Comparison of ENCODE assay signal across 13 mouse cellular contexts in genomic region chr5:138863681-138864146, GRCm38 (mm10). TPM values are rescaled to one million over a fixed set of nuclear protein-coding genes. Genes with fewer than 3 reads are reported as not detected.
A peak's percentile ranks its signal among the peaks of the same experiment; 100 is the strongest.
DNase-seq lines count a peak whose midpoint lies in the region; ATAC-seq and TF ChIP-seq lines count a peak whose summit lies in the region.
"Had no signal": no experiment of that assay in that cellular context is flagged by ENCODE, and none has a peak within 500 bp of the region (broad histone marks: within the 10 kb centered on the region; RNA-seq: fewer than 3 reads in every experiment).

No protein-coding gene starts in this region.

- no peak for TF ChIP-seq CTCF in lung, postnatal 0 days (IDR thresholded peaks at IDR 0.05)

- no peak overlapping the region for H3K4me3 ChIP-seq in lung, postnatal 0 days (ENCODE audit: low read depth, low read length)
- no peak overlapping the region for H3K4me3 ChIP-seq in stomach, embryonic 15.5 days (replicated peaks)
- H3K4me3 ChIP-seq: gastrocnemius, adult 2 months; hindbrain, embryonic 13.5 days; left cerebral cortex, adult 2 months; neural tube, embryonic 12.5 days had no signal

- H3K27ac ChIP-seq in lung, postnatal 0 days (ENCODE audit: low read length) = no peak overlapping the region
- peak overlapping the region; percentile 79 for H3K27ac ChIP-seq in stomach, embryonic 15.5 days
- H3K27ac ChIP-seq: gastrocnemius, adult 2 months; hindbrain, embryonic 13.5 days; left cerebral cortex, adult 2 months; neural tube, embryonic 12.5 days had no signal

- DNase-seq in frontal cortex, postnatal 10 days (ENCODE audit: low spot score in 2 of 2) = no peak
- peak; percentile 37 for DNase-seq in lung, postnatal 0 days (ENCODE audit: low spot score)
- no peak for DNase-seq in lung, postnatal 10 days
- peak; percentile 22 for DNase-seq in layer of hippocampus, postnatal 10 days (ENCODE audit: low spot score in 2 of 2)
- no peak for DNase-seq in kidney, postnatal 4 days
- DNase-seq in T-cell, adult 2 months (ENCODE audit: low spot score) = no peak
- DNase-seq: gastrocnemius, adult 2 months; spleen, adult 18-20 months had no signal

- no peak overlapping the region for H3K9ac ChIP-seq in lung, postnatal 0 days (replicated peaks; ENCODE audit: low read depth)
- H3K9ac ChIP-seq in stomach, embryonic 15.5 days = no peak overlapping the region
- H3K9ac ChIP-seq: hindbrain, embryonic 13.5 days; neural tube, embryonic 12.5 days had no signal

- ATAC-seq in frontal cortex, adult (ENCODE audit: low TSS enrichment) = peak; percentile 64
- ATAC-seq in lung, postnatal 0 days = peak; percentile 62
- peak; percentile 76 for ATAC-seq in stomach, embryonic 15.5 days (ENCODE audit: insufficient read depth, low FRiP score, low read depth)

- TF ChIP-seq EP300 in lung, postnatal 0 days (IDR thresholded peaks at IDR 0.05) = no peak

- no peaks in the 10 kb centered on the region for H3K27me3 ChIP-seq in lung, postnatal 0 days (replicated peaks; ENCODE audit: insufficient read depth, low read length)
- no peaks in the 10 kb centered on the region for H3K27me3 ChIP-seq in stomach, embryonic 15.5 days (replicated peaks)
- H3K27me3 ChIP-seq: neural tube, embryonic 12.5 days had no signal

- WGBS in lung, postnatal 0 days = 52% methylated on average over 7 of the region's 7 CpGs
- WGBS in stomach, embryonic 15.5 days = 53% methylated on average over 7 of the region's 7 CpGs

- H3K4me1 ChIP-seq in lung, postnatal 0 days (ENCODE audit: insufficient read depth, low read depth, low read length) = no peaks in the 10 kb centered on the region
- peaks cover 20% of the 10 kb centered on the region for H3K4me1 ChIP-seq in stomach, embryonic 15.5 days
- H3K4me1 ChIP-seq: neural tube, embryonic 12.5 days had no signal

- no peak overlapping the region for H3K4me2 ChIP-seq in lung, postnatal 0 days (replicated peaks; ENCODE audit: low read depth, low read length)
- no peak overlapping the region for H3K4me2 ChIP-seq in stomach, embryonic 15.5 days
- H3K4me2 ChIP-seq: hindbrain, embryonic 13.5 days; neural tube, embryonic 12.5 days had no signal

- no peaks in the 10 kb centered on the region for H3K9me3 ChIP-seq in lung, postnatal 0 days (ENCODE audit: low read length)
- no peaks in the 10 kb centered on the region for H3K9me3 ChIP-seq in stomach, embryonic 15.5 days
- H3K9me3 ChIP-seq: hindbrain, embryonic 13.5 days; neural tube, embryonic 12.5 days had no signal

- H3K36me3 ChIP-seq in lung, postnatal 0 days (ENCODE audit: insufficient read depth, low read length) = no peaks in the 10 kb centered on the region
- no peaks in the 10 kb centered on the region for H3K36me3 ChIP-seq in stomach, embryonic 15.5 days
- H3K36me3 ChIP-seq: hindbrain, embryonic 13.5 days; neural tube, embryonic 12.5 days had no signal

RNA-seq across cellular contexts. Expression of gene Gm5294, which starts 43.8 kb away (rescaled TPM):
- not detected in 2 replicates for polyA plus RNA-seq in lung, postnatal 0 days (2015; fragmentation: Nextera tagmentation; extraction: Ambion mirVana)
- total RNA-seq in layer of hippocampus, postnatal 10 days (2021) = not detected
- polyA plus RNA-seq in stomach, embryonic 15.5 days (2015; fragmentation: Nextera tagmentation; extraction: Ambion mirVana) = not detected in 2 replicates
- total RNA-seq: gastrocnemius, adult 2 months; left cerebral cortex, adult 2 months had no signal
- polyA plus RNA-seq: neural tube, embryonic 12.5 days had no signal

Comparison
In these comparisons a context has a peak if more than half of its experiments do, and no peak if none do; other contexts are left out.
1. DNase-seq: peak in lung, postnatal 0 days (single experiment) and layer of hippocampus, postnatal 10 days (2 of 2); none in frontal cortex, postnatal 10 days (0 of 2), lung, postnatal 10 days (single experiment), kidney, postnatal 4 days (0 of 2) and T-cell, adult 2 months (single experiment).
2. Peak in every context shown above with its lines, with median percentiles within 50 percentile points of each other: ATAC-seq.